Mouse (Mus musculus) kidney, postnatal 36 days (tissue): ENCODE results near the gene Fbxl3.
A peak's percentile ranks its signal among the peaks of the same experiment; 100 is the strongest.

ENCODE experiments used
- DNase-seq, 2 experiments: peaks; one replicate each; pipeline ENCODE4 v3.0.0; 2021 to 2022; ENCODE audit warnings: mixed read lengths in 2 of 2

Gene Fbxl3

DNA sequence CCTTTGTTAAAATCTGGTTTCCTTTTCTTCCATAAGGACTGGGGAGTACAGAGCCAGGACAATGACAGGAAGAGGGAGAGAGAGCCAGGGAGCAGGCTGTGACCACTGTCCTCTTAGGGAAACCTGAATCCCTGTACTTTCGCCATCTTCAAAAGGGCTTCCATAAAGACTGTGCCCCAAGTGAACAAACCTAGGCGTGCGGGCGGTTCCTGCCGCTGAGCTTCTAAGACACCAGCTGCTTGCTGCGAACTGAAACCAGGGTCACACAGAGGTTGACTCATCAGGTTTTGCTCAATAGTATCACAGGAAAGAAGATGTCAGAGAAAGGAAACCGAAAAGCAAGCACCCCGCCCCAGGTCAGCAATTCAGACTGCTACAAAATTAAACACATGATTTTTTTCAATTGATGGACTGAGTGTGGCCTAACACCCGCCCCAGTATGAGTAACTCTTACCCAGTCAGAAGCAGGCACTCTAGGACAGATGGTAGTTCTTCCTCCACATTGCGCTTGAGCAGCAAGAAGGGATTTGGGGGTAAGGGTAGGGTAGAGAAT lies 66.0 kb downstream of the Fbxl3 start:
- peak; percentile 29 to 37 for DNase-seq
